Mouse (Mus musculus) myocyte (in vitro differentiated cells): ENCODE data around the gene Tsacc. TPM values are rescaled to one million over a fixed set of nuclear protein-coding genes. Genes with fewer than 3 reads are reported as not detected.

Experiments
- H3K27me3 ChIP-seq: one replicate; pipeline ENCODE4 v1.6.1; 2011; ENCODE audit not compliant: control insufficient read depth, insufficient read depth, insufficient read length
- H3K36me3 ChIP-seq: one replicate; pipeline ENCODE4 v1.6.1; 2011; ENCODE audit not compliant: control insufficient read depth, insufficient read depth
- H3K4me2 ChIP-seq: one replicate; pipeline ENCODE4 v1.6.1; 2011; ENCODE audit warnings: low read depth, control low read depth
- H3K4me3 ChIP-seq: one replicate; pipeline ENCODE4 v1.5.1; 2011; ENCODE audit warnings: mild to moderate bottlenecking, control low read depth, moderate library complexity
- H3K79me2 ChIP-seq: one replicate; pipeline ENCODE4 v1.6.1; 2011; ENCODE audit not compliant: control insufficient read depth, insufficient read depth
- H3ac ChIP-seq: one replicate; pipeline ENCODE4 v1.6.1; 2011; ENCODE audit not compliant: control insufficient read depth, insufficient read length
- CEBPB ChIP-seq: IDR thresholded peaks from 2 replicates; pipeline ENCODE4 v1.6.1; 2011; ENCODE audit warnings: mild to moderate bottlenecking, moderate library complexity; ENCODE audit not compliant: poor library complexity, insufficient read depth, severe bottlenecking
- E2F4 ChIP-seq: IDR thresholded peaks from one replicate; pipeline ENCODE4 v1.6.1; 2011; ENCODE audit warnings: mild to moderate bottlenecking, control low read depth, moderate library complexity; ENCODE audit not compliant: insufficient read depth
- MAX ChIP-seq: IDR thresholded peaks from one replicate; pipeline ENCODE4 v1.6.1; 2011; ENCODE audit warnings: low read depth, mild to moderate bottlenecking, control low read depth
- MYOD1 ChIP-seq, 3 experiments: IDR thresholded peaks; one replicate each; pipeline ENCODE4 v1.6.1; 2011; ENCODE audit warnings: control low read depth in 2 of 3, low read depth in 2 of 3, mild to moderate bottlenecking in 2 of 3, moderate library complexity in 1 of 3; ENCODE audit not compliant: insufficient read length in 2 of 3, control insufficient read depth in 1 of 3
- MYOG ChIP-seq, 3 experiments: IDR thresholded peaks; one replicate each; pipeline ENCODE4 v1.6.1; 2011; ENCODE audit warnings: control low read depth in 2 of 3, low read depth in 2 of 3, mild to moderate bottlenecking in 2 of 3; ENCODE audit not compliant: insufficient read length in 2 of 3, control insufficient read depth in 1 of 3, insufficient read depth in 1 of 3
- POLR2A ChIP-seq: IDR thresholded peaks from one replicate; pipeline ENCODE4 v1.6.1; 2011; ENCODE audit warnings: low read depth, mild to moderate bottlenecking, control low read depth, moderate library complexity; ENCODE audit not compliant: insufficient read length
- POLR2AphosphoS2 ChIP-seq: IDR thresholded peaks from one replicate; pipeline ENCODE4 v1.6.1; 2011; ENCODE audit warnings: low read depth, control low read depth; ENCODE audit not compliant: insufficient read length
- REST ChIP-seq: IDR thresholded peaks from one replicate; pipeline ENCODE4 v1.6.1; 2011; ENCODE audit warnings: mild to moderate bottlenecking, control low read depth, moderate library complexity; ENCODE audit not compliant: insufficient read depth, insufficient read length
- SRF ChIP-seq: IDR thresholded peaks from one replicate; pipeline ENCODE4 v1.6.1; 2011; ENCODE audit warnings: low read depth; ENCODE audit not compliant: control insufficient read depth, insufficient read length
- TCF12 ChIP-seq: IDR thresholded peaks from one replicate; pipeline ENCODE4 v1.6.1; 2011; ENCODE audit warnings: mild to moderate bottlenecking, control low read depth; ENCODE audit not compliant: poor library complexity, insufficient read depth, severe bottlenecking
- TCF3 ChIP-seq: IDR thresholded peaks from one replicate; pipeline ENCODE4 v1.6.1; 2011; ENCODE audit warnings: low read depth, control low read depth; ENCODE audit not compliant: insufficient read length
- USF1 ChIP-seq: IDR thresholded peaks from one replicate; pipeline ENCODE4 v1.6.1; 2011; ENCODE audit warnings: low read depth, mild to moderate bottlenecking, control low read depth, moderate library complexity
- polyA plus RNA-seq: library from polyadenylated mRNA; unstranded; fragments of >200 nt; fragmentation: generic; extraction: Trizol; gene quantifications from one replicate; pipeline ENCODE4 v1.2.1, GENCODE M21; 2012; ENCODE audit warnings: missing spikeins

Tsacc gene
- polyA plus RNA-seq, 1 experiment, result 2.7 TPM

DNA sequence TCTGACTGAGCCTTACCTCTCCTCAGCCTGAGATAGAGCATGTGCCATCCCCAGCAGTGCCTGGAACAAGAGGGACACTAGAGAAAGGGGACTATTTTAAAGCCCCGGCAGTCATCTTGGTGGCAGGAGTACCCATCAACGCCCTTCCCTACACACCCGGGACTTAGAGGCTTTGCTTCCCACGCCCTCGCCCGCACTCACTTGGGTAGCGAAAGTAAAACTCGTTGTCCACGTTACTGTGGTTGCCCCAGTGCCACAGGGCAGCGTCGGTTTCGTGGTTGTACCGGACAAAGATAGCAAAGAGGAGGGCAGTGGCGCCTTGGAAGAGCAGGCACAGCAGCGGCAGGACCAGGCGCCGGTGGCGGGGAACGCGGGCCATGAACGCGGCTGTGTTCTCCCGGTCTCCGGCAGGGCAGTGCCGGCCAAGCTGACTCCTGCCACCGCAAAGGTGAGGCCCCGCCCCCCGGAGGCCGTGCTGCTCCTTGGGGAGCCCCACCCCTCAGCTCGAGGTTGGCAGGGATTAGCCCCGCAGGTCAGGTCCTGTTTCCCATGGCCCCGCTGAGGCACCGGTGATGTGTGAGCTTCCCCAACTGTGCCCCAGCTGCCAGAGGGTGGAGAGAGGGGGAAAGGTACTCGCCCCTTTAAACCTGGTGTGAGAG is 42.4 kb downstream of the Tsacc start, which contains the start of gene Rhbg:
TSS of gene Rhbg (minus strand) at position 442 of the 659 bp plus-strand sequence.
- Histone ChIP-seq H3K27me3 (peaks cover 67% of the 10 kb centered on the region), H3K79me2 (no peaks in the 10 kb centered on the region), H3K4me3 (no peak within 1 kb of the TSS), H3K4me2 (peak within 1 kb of the TSS; percentile 64), H3ac (peak within 1 kb of the TSS; percentile 20), H3K36me3 (no peaks in the 10 kb centered on the region)
- TF ChIP-seq POLR2AphosphoS2, result no peak

- H3ac ChIP-seq, result no peak overlapping the region
- H3K4me3 ChIP-seq, result no peak overlapping the region
- H3K36me3 ChIP-seq, result no peaks in the 10 kb centered on the region
- no peak for TF ChIP-seq TCF3
- no peak for TF ChIP-seq USF1
- no peak for TF ChIP-seq MAX
- TF ChIP-seq POLR2A, result no peak
- TF ChIP-seq REST, result no peak
- no peak overlapping the region for H3K4me2 ChIP-seq
- no peaks in the 10 kb centered on the region for H3K79me2 ChIP-seq
- H3K27me3 ChIP-seq, result peaks cover 71% of the 10 kb centered on the region
Observed at GRCm38 (mm10) chr3:88252739-88253138, 44.1 kb downstream of the Tsacc start.

DNA sequence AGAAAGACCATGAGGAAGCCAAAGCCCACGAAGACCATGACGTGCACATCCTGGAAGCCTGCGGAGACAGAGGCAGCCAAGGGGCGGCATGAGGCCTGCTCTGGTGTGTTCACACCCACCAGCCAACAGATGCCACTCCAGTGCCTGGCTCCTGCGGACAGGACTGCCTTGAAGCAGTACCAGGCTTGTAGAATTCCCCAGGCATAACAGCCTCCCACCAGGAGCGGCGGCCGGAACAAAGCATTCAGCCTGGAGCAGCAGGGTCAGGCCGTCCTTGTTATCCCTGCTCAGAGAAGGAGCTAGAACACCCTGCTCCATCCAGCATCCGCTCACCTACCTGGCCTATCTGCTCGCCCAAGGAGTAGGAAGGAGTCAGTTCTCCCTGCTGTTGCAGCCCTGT is 48.4 kb downstream of the Tsacc start:
- H3ac ChIP-seq, result no peak overlapping the region
- H3K79me2 ChIP-seq, result no peaks in the 10 kb centered on the region
- no peak for TF ChIP-seq MYOG (IDR thresholded peaks at IDR 0.05; ENCODE audit: control insufficient read depth in 1 of 3, insufficient read depth in 1 of 3, insufficient read length in 2 of 3, low read depth in 2 of 3)
- no peak for TF ChIP-seq CEBPB
- TF ChIP-seq USF1, result no peak
- TF ChIP-seq TCF3, result no peak
- no peak for TF ChIP-seq TCF12
- no peak for TF ChIP-seq MYOD1 (IDR thresholded peaks at IDR 0.05; ENCODE audit: control insufficient read depth in 1 of 3, insufficient read length in 2 of 3, low read depth in 2 of 3)
- TF ChIP-seq POLR2AphosphoS2, result no peak
- no peak for TF ChIP-seq REST
- no peak for TF ChIP-seq MAX
- no peak for TF ChIP-seq E2F4
- no peak for TF ChIP-seq SRF
- TF ChIP-seq POLR2A, result no peak
- H3K4me2 ChIP-seq, result no peak overlapping the region
- no peaks in the 10 kb centered on the region for H3K36me3 ChIP-seq
- peaks cover 52% of the 10 kb centered on the region for H3K27me3 ChIP-seq
- H3K4me3 ChIP-seq, result no peak overlapping the region

GRCm38 (mm10) chr3:88247666-88248065 is 49.1 kb downstream of the Tsacc start:
- Histone ChIP-seq H3ac (no peak overlapping the region), H3K27me3 (peaks cover 44% of the 10 kb centered on the region), H3K36me3 (no peaks in the 10 kb centered on the region), H3K4me2 (no peak overlapping the region), H3K4me3 (no peak overlapping the region), H3K79me2 (no peaks in the 10 kb centered on the region)
- no peak for TF ChIP-seq TCF3
- TF ChIP-seq SRF, result no peak
- TF ChIP-seq POLR2A, result no peak
- TF ChIP-seq POLR2AphosphoS2, result no peak
- TF ChIP-seq MAX, result no peak
- no peak for TF ChIP-seq MYOD1 (IDR thresholded peaks at IDR 0.05; ENCODE audit: control insufficient read depth in 1 of 3, insufficient read length in 2 of 3, low read depth in 2 of 3)
- no peak for TF ChIP-seq REST
- no peak for TF ChIP-seq MYOG (IDR thresholded peaks at IDR 0.05; ENCODE audit: control insufficient read depth in 1 of 3, insufficient read depth in 1 of 3, insufficient read length in 2 of 3, low read depth in 2 of 3)
- no peak for TF ChIP-seq E2F4
- no peak for TF ChIP-seq CEBPB
- no peak for TF ChIP-seq TCF12
- TF ChIP-seq USF1, result no peak

GRCm38 (mm10) chr3:88245811-88246210 is 51.0 kb downstream of the Tsacc start:
- Histone ChIP-seq H3K4me2 (no peak overlapping the region), H3K27me3 (peaks cover 51% of the 10 kb centered on the region), H3ac (no peak overlapping the region), H3K4me3 (no peak overlapping the region), H3K79me2 (no peaks in the 10 kb centered on the region), H3K36me3 (no peaks in the 10 kb centered on the region)
- TF ChIP-seq MYOG (IDR thresholded peaks at IDR 0.05; ENCODE audit: control insufficient read depth in 1 of 3, insufficient read depth in 1 of 3, insufficient read length in 2 of 3, low read depth in 2 of 3) (no peak), CEBPB (no peak)
